Mouse (Mus musculus) activated CD4-positive, CD25-positive, alpha-beta regulatory T cell (primary cell): ENCODE measurements around the gene Fam214b. TPM values are rescaled to one million over a fixed set of nuclear protein-coding genes. Genes with fewer than 3 reads are reported as not detected.

ENCODE experiments used
- polyA plus RNA-seq, 2 experiments: library from polyadenylated mRNA; unstranded; fragments of 100-300 nt; shearing (Covaris generic); gene quantifications; one replicate each; pipeline ENCODE4 v1.2.1; 2017

The Fam214b gene
- 10 to 100 TPM in 1 of 2 experiments, 1 to 10 TPM in 1; 6.0 to 10.6 TPM for polyA plus RNA-seq

GRCm38 (mm10) chr4:43045659-43046302 lies at the start of gene Fam214b:
Gene Fam214b (minus strand): TSS chr4:43046220.

GRCm38 (mm10) chr4:43058753-43059654 lies 13.0 kb upstream of the Fam214b start, which contains the start of gene Unc13b:
Gene Unc13b (plus strand): TSS chr4:43058953.

GRCm38 (mm10) chr4:43031237-43031995 lies 14.6 kb downstream of the Fam214b start, which contains the start of gene Stoml2:
Gene Stoml2 (minus strand): TSS chr4:43031710.

GRCm38 (mm10) chr4:43025084-43025960 lies 20.7 kb downstream of the Fam214b start, which contains the start of gene Pigo:
Gene Pigo (minus strand): TSS chr4:43025819.

GRCm38 (mm10) chr4:43010161-43011038 lies 35.6 kb downstream of the Fam214b start, which contains the start of gene Fancg:
Gene Fancg (minus strand): TSS chr4:43010506.

GRCm38 (mm10) chr4:43000141-43000986 lies 45.7 kb downstream of the Fam214b start, which contains the start of gene Vcp:
Gene Vcp (minus strand): TSS chr4:43000507.

Other genes starting within 250 kb of the Fam214b start
- not detected for gene Fam205a1, start 192.3 kb downstream of the Fam214b start, polyA plus RNA-seq
- under 1 TPM; 0.10 to 0.12 TPM for gene Gm12394, start 189.4 kb downstream of the Fam214b start, polyA plus RNA-seq
- gene Fam205c, start 172.0 kb downstream of the Fam214b start, polyA plus RNA-seq: under 1 TPM in 1 of 2 experiments, not detected in 1; 0.36 TPM
- under 1 TPM; 0.10 to 0.36 TPM for gene Phf24, start 129.6 kb downstream of the Fam214b start, polyA plus RNA-seq
- gene Dnajb5, start 96.4 kb downstream of the Fam214b start, polyA plus RNA-seq: 10 to 100 TPM; 11.1 to 13.6 TPM
- gene 1700022I11Rik, start 76.6 kb downstream of the Fam214b start, polyA plus RNA-seq: under 1 TPM in 1 of 2 experiments, not detected in 1; 0.42 TPM
- gene Vcp, start 45.7 kb downstream of the Fam214b start, polyA plus RNA-seq: 100 to 1,000 TPM; 311 to 420 TPM
- gene Fancg, start 35.7 kb downstream of the Fam214b start, polyA plus RNA-seq: 10 to 100 TPM; 22.2 to 26.7 TPM
- 10 to 100 TPM; 27.7 to 33.8 TPM for gene Pigo, start 20.4 kb downstream of the Fam214b start, polyA plus RNA-seq
- 100 to 1,000 TPM; 140 to 169 TPM for gene Stoml2, start 14.5 kb downstream of the Fam214b start, polyA plus RNA-seq
- gene Unc13b, start 12.7 kb upstream of the Fam214b start, polyA plus RNA-seq: under 1 TPM in 1 of 2 experiments, not detected in 1; 0.28 TPM
- gene Atp8b5, start 220.9 kb upstream of the Fam214b start, polyA plus RNA-seq: not detected